Mouse (Mus musculus): ENCODE data around the gene Rere. TPM values are rescaled to one million over a fixed set of nuclear protein-coding genes. Genes with fewer than 3 reads are reported as not detected.
"Not testable (repeated sequence)": the region's sequence is repeated elsewhere in the genome, so short reads cannot be mapped to it uniquely, and the experiment has no call there.

Rere gene
- polyA plus RNA-seq, 1 experiment from 2014 or later = 24.5 TPM

- Histone ChIP-seq H3K36me3 (peaks cover 28% of the 10 kb centered on the region), H3K27me3 (ENCODE audit: low read depth, poor library complexity, severe bottlenecking) (no peaks in the 10 kb centered on the region), H3K4me3 (no peak overlapping the region), H3K9me3 (replicated peaks) (no peaks in the 10 kb centered on the region), H3K27ac (replicated peaks) (no peak overlapping the region), H3K4me1 (peaks cover 27% of the 10 kb centered on the region)
- WGBS = 91% methylated on average over 7 of the region's 7 CpGs
- no peak for DNase-seq (ENCODE audit: low spot score)
These were observed 21.9 kb upstream of the Rere start for GRCm38 (mm10) chr4:150259577-150259976.

GRCm38 (mm10) chr4:150260111-150260510 is 21.3 kb upstream of the Rere start:
- Histone ChIP-seq H3K9me3 (replicated peaks) (no peaks in the 10 kb centered on the region), H3K4me1 (peaks cover 27% of the 10 kb centered on the region), H3K27ac (replicated peaks) (no peak overlapping the region), H3K36me3 (peaks cover 24% of the 10 kb centered on the region), H3K4me3 (no peak overlapping the region), H3K27me3 (ENCODE audit: low read depth, poor library complexity, severe bottlenecking) (no peaks in the 10 kb centered on the region)
- DNase-seq (ENCODE audit: low spot score) = no peak
- WGBS = 76% methylated on average over 7 of the region's 7 CpGs

- Histone ChIP-seq H3K4me3 (no peak overlapping the region), H3K9me3 (replicated peaks) (no peaks in the 10 kb centered on the region), H3K36me3 (peaks cover 22% of the 10 kb centered on the region), H3K4me1 (peaks cover 27% of the 10 kb centered on the region), H3K27ac (replicated peaks) (no peak overlapping the region), H3K27me3 (ENCODE audit: low read depth, poor library complexity, severe bottlenecking) (no peaks in the 10 kb centered on the region)
- no peak for DNase-seq (ENCODE audit: low spot score)
- WGBS = 40% methylated on average over 6 of the region's 6 CpGs
These were observed 20.7 kb upstream of the Rere start for GRCm38 (mm10) chr4:150260745-150261144.

- H3K27ac ChIP-seq (replicated peaks) = no peak overlapping the region
- peaks cover 16% of the 10 kb centered on the region for H3K36me3 ChIP-seq
- 90% methylated on average over 8 of the region's 8 CpGs for WGBS
- no peaks in the 10 kb centered on the region for H3K27me3 ChIP-seq (ENCODE audit: low read depth, poor library complexity, severe bottlenecking)
- no peaks in the 10 kb centered on the region for H3K9me3 ChIP-seq (replicated peaks)
- H3K4me3 ChIP-seq = no peak overlapping the region
- DNase-seq (ENCODE audit: low spot score) = no peak
- H3K4me1 ChIP-seq = peaks cover 26% of the 10 kb centered on the region
These were observed 19.1 kb upstream of the Rere start for GRCm38 (mm10) chr4:150262301-150262700.

- no peak for DNase-seq (ENCODE audit: low spot score)
These were observed 16.5 kb upstream of the Rere start for GRCm38 (mm10) chr4:150264903-150265302.

GRCm38 (mm10) chr4:150265471-150265870 is 16.0 kb upstream of the Rere start:
- 71% methylated on average over 5 of the region's 5 CpGs for WGBS
- Histone ChIP-seq H3K4me1 (peaks cover 15% of the 10 kb centered on the region), H3K27me3 (ENCODE audit: low read depth, poor library complexity, severe bottlenecking) (no peaks in the 10 kb centered on the region), H3K9me3 (replicated peaks) (no peaks in the 10 kb centered on the region), H3K4me3 (no peak overlapping the region), H3K36me3 (peaks cover 11% of the 10 kb centered on the region), H3K27ac (replicated peaks) (no peak overlapping the region)
- no peak for DNase-seq (ENCODE audit: low spot score)

More at GRCm38 (mm10) chr4:150264903-150265302, 16.5 kb upstream of the Rere start:
- Histone ChIP-seq H3K4me1 (peaks cover 21% of the 10 kb centered on the region), H3K9me3 (replicated peaks) (no peaks in the 10 kb centered on the region), H3K27ac (replicated peaks) (no peak overlapping the region), H3K36me3 (peaks cover 11% of the 10 kb centered on the region), H3K27me3 (ENCODE audit: low read depth, poor library complexity, severe bottlenecking) (no peaks in the 10 kb centered on the region), H3K4me3 (no peak overlapping the region)
- WGBS = 51% methylated on average over 7 of the region's 7 CpGs

GRCm38 (mm10) chr4:150266655-150267223 is 14.7 kb upstream of the Rere start:
- Histone ChIP-seq H3K4me1 (peaks cover 10% of the 10 kb centered on the region; the same call in 1 of the 2 replicates), H3K4me3 (no peak overlapping the region), H3K27me3 (ENCODE audit: low read depth, poor library complexity, severe bottlenecking) (no peaks in the 10 kb centered on the region), H3K27ac (replicated peaks) (no peak overlapping the region), H3K9me3 (replicated peaks) (no peaks in the 10 kb centered on the region), H3K36me3 (peaks cover 11% of the 10 kb centered on the region)
- WGBS = 86% methylated on average over 21 of the region's 21 CpGs
- DNase-seq (ENCODE audit: low spot score) = no peak

GRCm38 (mm10) chr4:150268674-150269653 is 12.5 kb upstream of the Rere start:
- no peaks in the 10 kb centered on the region for H3K36me3 ChIP-seq
- 88% methylated on average over 33 of the region's 33 CpGs for WGBS
- H3K4me1 ChIP-seq = peaks cover 27% of the 10 kb centered on the region
- H3K4me3 ChIP-seq = no peak overlapping the region
- no peak for DNase-seq (ENCODE audit: low spot score)
- peak overlapping the region; percentile 6; the same call in 1 of the 2 replicates for H3K27ac ChIP-seq (replicated peaks)
- H3K9me3 ChIP-seq (replicated peaks) = no peaks in the 10 kb centered on the region
- no peaks in the 10 kb centered on the region for H3K27me3 ChIP-seq (ENCODE audit: low read depth, poor library complexity, severe bottlenecking)

- Histone ChIP-seq H3K27me3 (ENCODE audit: low read depth, poor library complexity, severe bottlenecking) (no peaks in the 10 kb centered on the region), H3K27ac (replicated peaks) (peak overlapping the region; percentile 6; the same call in 1 of the 2 replicates), H3K36me3 (no peaks in the 10 kb centered on the region), H3K4me3 (no peak overlapping the region), H3K9me3 (replicated peaks) (no peaks in the 10 kb centered on the region), H3K4me1 (peaks cover 27% of the 10 kb centered on the region)
- WGBS = 67% methylated on average over 7 of the region's 7 CpGs
- DNase-seq (ENCODE audit: low spot score) = no peak
These were observed 11.8 kb upstream of the Rere start for GRCm38 (mm10) chr4:150269679-150270078.

GRCm38 (mm10) chr4:150270718-150271117 is 10.7 kb upstream of the Rere start:
- not testable (repeated sequence) for H3K9me3 ChIP-seq (replicated peaks); H3K27ac ChIP-seq (replicated peaks); H3K27me3 ChIP-seq (ENCODE audit: low read depth, poor library complexity, severe bottlenecking); H3K36me3 ChIP-seq; H3K4me3 ChIP-seq; DNase-seq (ENCODE audit: low spot score)
- H3K4me1 ChIP-seq = peaks cover 27% of the 10 kb centered on the region
- 82% methylated on average over 4 of the region's 4 CpGs for WGBS

GRCm38 (mm10) chr4:150272725-150273124 is 8.7 kb upstream of the Rere start:
- Histone ChIP-seq H3K4me3 (no peak overlapping the region), H3K9me3 (replicated peaks) (no peaks in the 10 kb centered on the region), H3K27me3 (ENCODE audit: low read depth, poor library complexity, severe bottlenecking) (no peaks in the 10 kb centered on the region), H3K4me1 (peaks cover 27% of the 10 kb centered on the region), H3K36me3 (no peaks in the 10 kb centered on the region), H3K27ac (replicated peaks) (peak overlapping the region; percentile 67)
- no peak for DNase-seq (ENCODE audit: low spot score)
- WGBS = 42% methylated on average over 9 of the region's 9 CpGs

GRCm38 (mm10) chr4:150275531-150275930 is 5.9 kb upstream of the Rere start:
- no peak for DNase-seq (ENCODE audit: low spot score)
- no peak overlapping the region for H3K4me3 ChIP-seq
- WGBS = 83% methylated on average over 5 of the region's 5 CpGs
- peaks cover 22% of the 10 kb centered on the region for H3K4me1 ChIP-seq
- no peak overlapping the region for H3K27ac ChIP-seq (replicated peaks)
- H3K27me3 ChIP-seq (ENCODE audit: low read depth, poor library complexity, severe bottlenecking) = no peaks in the 10 kb centered on the region
- no peaks in the 10 kb centered on the region for H3K9me3 ChIP-seq (replicated peaks)
- H3K36me3 ChIP-seq = no peaks in the 10 kb centered on the region

GRCm38 (mm10) chr4:150279336-150279735 is 2.1 kb upstream of the Rere start:
- not testable (repeated sequence) for DNase-seq (ENCODE audit: low spot score); H3K27me3 ChIP-seq (ENCODE audit: low read depth, poor library complexity, severe bottlenecking); H3K27ac ChIP-seq (replicated peaks); H3K36me3 ChIP-seq; H3K9me3 ChIP-seq (replicated peaks); H3K4me3 ChIP-seq
- peaks cover 28% of the 10 kb centered on the region for H3K4me1 ChIP-seq
- WGBS = 85% methylated on average over 7 of the region's 7 CpGs

Measured in midbrain, embryonic 10.5 days (tissue).